Mouse (Mus musculus): Measurements from ENCODE around the gene Glod4. TPM values are rescaled to one million over a fixed set of nuclear protein-coding genes. Genes with fewer than 3 reads are reported as not detected.
A peak's percentile ranks its signal among the peaks of the same experiment; 100 is the strongest.

Glod4 gene
- polyA plus RNA-seq, 1 experiment: 165 TPM

GRCm38 (mm10) chr11:76262611-76263351 lies 19.3 kb upstream of the Glod4 start:
- Histone ChIP-seq H3K4me3 (ENCODE audit: low read depth, low read length) (no peak overlapping the region), H3K27ac (ENCODE audit: insufficient read depth, low read length) (no peak overlapping the region), H3K9ac (ENCODE audit: low read depth, poor library complexity, severe bottlenecking) (no peak overlapping the region), H3K36me3 (ENCODE audit: control insufficient read depth, insufficient read depth, low read length, poor library complexity, severe bottlenecking) (peaks cover 19% of the 10 kb centered on the region), H3K4me1 (ENCODE audit: control insufficient read depth, insufficient read depth, low read length) (peaks cover 7% of the 10 kb centered on the region), H3K9me3 (replicated peaks; ENCODE audit: control insufficient read depth, insufficient read depth, low read length, poor library complexity, severe bottlenecking) (no peaks in the 10 kb centered on the region), H3K27me3 (ENCODE audit: control insufficient read depth, insufficient read depth, low read length, poor library complexity, severe bottlenecking) (no peaks in the 10 kb centered on the region)
- TF ChIP-seq CTCF (IDR thresholded peaks at IDR 0.05; ENCODE audit: low read depth, low read length): no peak
- TF ChIP-seq EP300 (IDR thresholded peaks at IDR 0.05; ENCODE audit: insufficient read depth, low read depth, low read length): peak; percentile 87

GRCm38 (mm10) chr11:76261224-76261623 lies 17.7 kb upstream of the Glod4 start:
- Histone ChIP-seq H3K4me3 (ENCODE audit: low read depth, low read length) (no peak overlapping the region), H3K27me3 (ENCODE audit: control insufficient read depth, insufficient read depth, low read length, poor library complexity, severe bottlenecking) (no peaks in the 10 kb centered on the region), H3K27ac (ENCODE audit: insufficient read depth, low read length) (no peak overlapping the region), H3K9me3 (replicated peaks; ENCODE audit: control insufficient read depth, insufficient read depth, low read length, poor library complexity, severe bottlenecking) (no peaks in the 10 kb centered on the region), H3K9ac (ENCODE audit: low read depth, poor library complexity, severe bottlenecking) (no peak overlapping the region), H3K4me1 (ENCODE audit: control insufficient read depth, insufficient read depth, low read length) (peaks cover 7% of the 10 kb centered on the region), H3K36me3 (ENCODE audit: control insufficient read depth, insufficient read depth, low read length, poor library complexity, severe bottlenecking) (peaks cover 19% of the 10 kb centered on the region)
- TF ChIP-seq POLR2A (IDR thresholded peaks at IDR 0.05; ENCODE audit: insufficient read depth, low read length) (no peak), CTCF (IDR thresholded peaks at IDR 0.05; ENCODE audit: low read depth, low read length) (no peak), EP300 (IDR thresholded peaks at IDR 0.05; ENCODE audit: insufficient read depth, low read depth, low read length) (no peak)

GRCm38 (mm10) chr11:76260208-76261050 lies 16.9 kb upstream of the Glod4 start:
- no peak for TF ChIP-seq CTCF (IDR thresholded peaks at IDR 0.05; ENCODE audit: low read depth, low read length)
- TF ChIP-seq EP300 (IDR thresholded peaks at IDR 0.05; ENCODE audit: insufficient read depth, low read depth, low read length): no peak
- no peak for TF ChIP-seq POLR2A (IDR thresholded peaks at IDR 0.05; ENCODE audit: insufficient read depth, low read length)
- Histone ChIP-seq H3K27ac (ENCODE audit: insufficient read depth, low read length) (no peak overlapping the region), H3K9me3 (replicated peaks; ENCODE audit: control insufficient read depth, insufficient read depth, low read length, poor library complexity, severe bottlenecking) (no peaks in the 10 kb centered on the region), H3K4me1 (ENCODE audit: control insufficient read depth, insufficient read depth, low read length) (peaks cover 7% of the 10 kb centered on the region), H3K4me3 (ENCODE audit: low read depth, low read length) (no peak overlapping the region), H3K9ac (ENCODE audit: low read depth, poor library complexity, severe bottlenecking) (no peak overlapping the region), H3K36me3 (ENCODE audit: control insufficient read depth, insufficient read depth, low read length, poor library complexity, severe bottlenecking) (peaks cover 19% of the 10 kb centered on the region), H3K27me3 (ENCODE audit: control insufficient read depth, insufficient read depth, low read length, poor library complexity, severe bottlenecking) (no peaks in the 10 kb centered on the region)

GRCm38 (mm10) chr11:76258511-76258910 lies 15.0 kb upstream of the Glod4 start:
- TF ChIP-seq POLR2A (IDR thresholded peaks at IDR 0.05; ENCODE audit: insufficient read depth, low read length): no peak
- no peak for TF ChIP-seq EP300 (IDR thresholded peaks at IDR 0.05; ENCODE audit: insufficient read depth, low read depth, low read length)
- no peak for TF ChIP-seq CTCF (IDR thresholded peaks at IDR 0.05; ENCODE audit: low read depth, low read length)
- H3K9ac ChIP-seq (ENCODE audit: low read depth, poor library complexity, severe bottlenecking): no peak overlapping the region
- H3K36me3 ChIP-seq (ENCODE audit: control insufficient read depth, insufficient read depth, low read length, poor library complexity, severe bottlenecking): peaks cover 19% of the 10 kb centered on the region
- no peak overlapping the region for H3K27ac ChIP-seq (ENCODE audit: insufficient read depth, low read length)
- H3K27me3 ChIP-seq (ENCODE audit: control insufficient read depth, insufficient read depth, low read length, poor library complexity, severe bottlenecking): no peaks in the 10 kb centered on the region
- peaks cover 7% of the 10 kb centered on the region for H3K4me1 ChIP-seq (ENCODE audit: control insufficient read depth, insufficient read depth, low read length)
- no peak overlapping the region for H3K4me3 ChIP-seq (ENCODE audit: low read depth, low read length)
- H3K9me3 ChIP-seq (replicated peaks; ENCODE audit: control insufficient read depth, insufficient read depth, low read length, poor library complexity, severe bottlenecking): no peaks in the 10 kb centered on the region

DNA sequence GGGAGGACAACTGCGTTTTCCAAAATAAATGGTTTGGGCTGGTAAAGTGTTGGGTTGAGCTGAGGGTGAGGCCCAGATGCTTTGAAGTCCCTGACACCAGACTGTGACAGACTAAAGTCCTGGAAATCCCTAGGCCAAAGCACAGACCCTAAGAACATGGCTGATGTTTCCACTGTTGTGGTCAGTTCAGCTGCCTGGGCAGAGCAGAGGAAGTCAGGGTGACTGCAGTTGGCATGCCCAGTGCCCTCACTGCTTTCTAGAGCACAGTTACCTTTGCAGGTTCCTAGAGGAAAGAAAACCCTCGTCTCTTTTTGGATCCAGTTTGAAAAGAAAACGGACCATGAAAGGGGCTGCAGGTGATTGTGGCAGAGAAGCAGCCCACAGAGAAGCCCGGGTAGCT lies 13.9 kb upstream of the Glod4 start:
- no peak for TF ChIP-seq POLR2A (IDR thresholded peaks at IDR 0.05; ENCODE audit: insufficient read depth, low read length)
- no peak for TF ChIP-seq CTCF (IDR thresholded peaks at IDR 0.05; ENCODE audit: low read depth, low read length)
- TF ChIP-seq EP300 (IDR thresholded peaks at IDR 0.05; ENCODE audit: insufficient read depth, low read depth, low read length): no peak
- Histone ChIP-seq H3K9ac (ENCODE audit: low read depth, poor library complexity, severe bottlenecking) (no peak overlapping the region), H3K4me3 (ENCODE audit: low read depth, low read length) (no peak overlapping the region), H3K27ac (ENCODE audit: insufficient read depth, low read length) (no peak overlapping the region), H3K9me3 (replicated peaks; ENCODE audit: control insufficient read depth, insufficient read depth, low read length, poor library complexity, severe bottlenecking) (no peaks in the 10 kb centered on the region), H3K4me1 (ENCODE audit: control insufficient read depth, insufficient read depth, low read length) (peaks cover 7% of the 10 kb centered on the region), H3K27me3 (ENCODE audit: control insufficient read depth, insufficient read depth, low read length, poor library complexity, severe bottlenecking) (no peaks in the 10 kb centered on the region), H3K36me3 (ENCODE audit: control insufficient read depth, insufficient read depth, low read length, poor library complexity, severe bottlenecking) (peaks cover 19% of the 10 kb centered on the region)

DNA sequence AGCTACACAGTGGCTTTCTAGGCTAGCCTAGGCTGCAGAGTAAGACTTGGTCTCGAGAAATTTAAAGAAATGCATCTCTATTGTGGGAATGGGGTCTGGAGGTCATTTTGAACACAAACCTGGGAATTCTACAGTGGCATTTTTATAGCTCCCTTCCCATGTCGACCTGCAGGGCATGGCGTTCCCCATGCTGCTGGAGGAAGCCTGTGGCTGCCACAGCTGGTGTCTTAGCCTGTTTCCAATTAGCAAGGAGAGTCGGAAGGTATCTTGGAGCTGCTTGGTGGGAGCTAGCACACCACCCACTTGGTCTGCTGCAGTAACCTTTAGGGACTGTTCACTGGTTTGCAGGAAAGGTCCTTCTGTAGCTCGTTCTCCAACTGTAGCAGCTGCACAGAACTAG lies 12.6 kb upstream of the Glod4 start:
- Histone ChIP-seq H3K9me3 (replicated peaks; ENCODE audit: control insufficient read depth, insufficient read depth, low read length, poor library complexity, severe bottlenecking) (no peaks in the 10 kb centered on the region), H3K27ac (ENCODE audit: insufficient read depth, low read length) (no peak overlapping the region), H3K4me3 (ENCODE audit: low read depth, low read length) (no peak overlapping the region), H3K4me1 (ENCODE audit: control insufficient read depth, insufficient read depth, low read length) (peaks cover 5% of the 10 kb centered on the region), H3K9ac (ENCODE audit: low read depth, poor library complexity, severe bottlenecking) (no peak overlapping the region), H3K27me3 (ENCODE audit: control insufficient read depth, insufficient read depth, low read length, poor library complexity, severe bottlenecking) (no peaks in the 10 kb centered on the region), H3K36me3 (ENCODE audit: control insufficient read depth, insufficient read depth, low read length, poor library complexity, severe bottlenecking) (peaks cover 15% of the 10 kb centered on the region)
- TF ChIP-seq EP300 (IDR thresholded peaks at IDR 0.05; ENCODE audit: insufficient read depth, low read depth, low read length) (no peak), POLR2A (IDR thresholded peaks at IDR 0.05; ENCODE audit: insufficient read depth, low read length) (no peak)
